Mouse (Mus musculus) hindbrain, postnatal 0 days (tissue): ENCODE data around the gene Mrgprf. TPM values are rescaled to one million over a fixed set of nuclear protein-coding genes. Genes with fewer than 3 reads are reported as not detected.
A peak's percentile ranks its signal among the peaks of the same experiment; 100 is the strongest.

Experiments
- ATAC-seq: fragments of 200-750 bp; cut with Nextera tagmentation; 2 replicates; pipeline ENCODE4 v1.8.0; 2017; ENCODE audit warnings: mild to moderate bottlenecking, moderate TSS enrichment, moderate library complexity
- DNase-seq: peaks from one replicate; pipeline ENCODE4 v3.0.0-alpha.2; 2015; ENCODE audit warnings: low spot score
- H3K27ac ChIP-seq: fragments of 300-500 bp; sonication (generic); 2 replicates; pipeline ENCODE4 v1.5.1; 2014; ENCODE audit warnings: mild to moderate bottlenecking
- H3K27me3 ChIP-seq: fragments of 300-500 bp; sonication (generic); 2 replicates; pipeline ENCODE4 v1.6.1; 2014; ENCODE audit warnings: low read length, mixed read lengths; ENCODE audit not compliant: insufficient read depth
- H3K36me3 ChIP-seq: fragments of 300-500 bp; sonication (generic); 2 replicates; pipeline ENCODE4 v1.6.1; 2014; ENCODE audit warnings: low read length, mixed read lengths; ENCODE audit not compliant: insufficient read depth
- H3K4me1 ChIP-seq: fragments of 300-500 bp; sonication (generic); 2 replicates; pipeline ENCODE4 v1.6.1; 2014; ENCODE audit warnings: antibody characterized with exemption, low read length, mixed read lengths; ENCODE audit not compliant: insufficient read depth
- H3K4me2 ChIP-seq: fragments of 300-500 bp; sonication (generic); 2 replicates; pipeline ENCODE4 v1.6.1; 2014; ENCODE audit warnings: low read depth, mild to moderate bottlenecking, low read length, moderate library complexity, mixed read lengths
- H3K4me3 ChIP-seq: fragments of 300-500 bp; sonication (generic); 2 replicates; pipeline ENCODE4 v1.5.1; 2014; ENCODE audit warnings: low read length
- H3K9ac ChIP-seq: fragments of 300-500 bp; sonication (generic); replicated peaks from 2 replicates; pipeline ENCODE4 v1.6.1; 2014; ENCODE audit warnings: mild to moderate bottlenecking, low read length, moderate library complexity, mixed read lengths
- H3K9me3 ChIP-seq: fragments of 300-500 bp; sonication (generic); 2 replicates; pipeline ENCODE4 v1.6.1; 2016; ENCODE audit warnings: low read length, mixed read lengths
- CTCF ChIP-seq: IDR thresholded peaks from 2 replicates; pipeline ENCODE4 v1.5.1; 2016; ENCODE audit warnings: antibody characterized with exemption, control low read depth, low read depth
- WGBS: fragments of 180-500 bp; shearing (Covaris S2); extraction: QIAGEN DNeasy Blood & Tissue Kit; methylation state at CpG from one replicate; pipeline ENCODE4 v1.1.7; 2014; 5-methylcytosine and 5-hydroxymethylcytosine counted together
- polyA plus RNA-seq: library from polyadenylated mRNA; unstranded; fragments of >200 nt; fragmentation: Nextera tagmentation; extraction: Ambion mirVana; gene quantifications from 2 replicates; pipeline ENCODE4 v1.2.1, GENCODE M21; 2015
- total RNA-seq: library from RNA; depleted of rRNA; stranded (reverse); fragments of >200 nt; gene quantifications from 2 replicates; pipeline ENCODE4 v1.2.3, GENCODE M21; 2014

Mrgprf gene
- total and polyA plus RNA-seq, 2 experiments from 2014 or later: 4.1 to 7.8 TPM

DNA sequence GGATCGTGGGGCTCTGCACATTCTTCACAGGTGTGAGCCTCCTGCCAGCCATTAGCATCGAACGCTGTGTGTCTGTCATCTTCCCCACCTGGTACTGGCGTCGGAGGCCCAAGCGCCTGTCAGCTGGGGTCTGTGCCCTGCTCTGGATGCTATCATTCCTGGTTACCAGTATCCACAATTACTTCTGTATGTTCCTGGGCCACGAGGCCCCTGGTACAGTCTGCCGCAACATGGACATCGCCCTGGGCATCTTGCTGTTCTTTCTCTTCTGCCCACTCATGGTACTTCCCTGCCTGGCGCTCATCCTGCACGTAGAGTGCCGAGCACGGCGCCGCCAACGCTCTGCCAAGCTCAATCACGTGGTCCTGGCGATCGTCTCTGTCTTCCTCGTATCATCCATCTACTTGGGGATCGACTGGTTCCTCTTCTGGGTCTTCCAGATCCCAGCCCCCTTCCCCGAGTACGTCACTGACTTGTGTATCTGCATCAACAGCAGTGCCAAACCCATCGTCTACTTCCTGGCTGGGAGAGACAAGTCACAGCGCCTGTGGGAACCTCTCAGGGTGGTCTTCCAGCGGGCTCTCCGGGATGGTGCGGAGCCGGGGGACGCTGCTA is 7.5 kb downstream of the Mrgprf start:
- H3K4me1 ChIP-seq: peaks cover 6% of the 10 kb centered on the region; the same call in 1 of the 2 replicates
- 72% methylated on average over 30 of the region's 30 CpGs for WGBS
- no peak overlapping the region for H3K4me3 ChIP-seq
- no peak overlapping the region for H3K27ac ChIP-seq
- H3K9ac ChIP-seq: no peak overlapping the region
- no peaks in the 10 kb centered on the region for H3K27me3 ChIP-seq
- H3K9me3 ChIP-seq: no peaks in the 10 kb centered on the region
- DNase-seq (no peak), ATAC-seq (peak; percentile 51; the same call in 1 of the 2 replicates)
- H3K36me3 ChIP-seq: no peaks in the 10 kb centered on the region
- H3K4me2 ChIP-seq: no peak overlapping the region
- TF ChIP-seq CTCF: no peak

DNA sequence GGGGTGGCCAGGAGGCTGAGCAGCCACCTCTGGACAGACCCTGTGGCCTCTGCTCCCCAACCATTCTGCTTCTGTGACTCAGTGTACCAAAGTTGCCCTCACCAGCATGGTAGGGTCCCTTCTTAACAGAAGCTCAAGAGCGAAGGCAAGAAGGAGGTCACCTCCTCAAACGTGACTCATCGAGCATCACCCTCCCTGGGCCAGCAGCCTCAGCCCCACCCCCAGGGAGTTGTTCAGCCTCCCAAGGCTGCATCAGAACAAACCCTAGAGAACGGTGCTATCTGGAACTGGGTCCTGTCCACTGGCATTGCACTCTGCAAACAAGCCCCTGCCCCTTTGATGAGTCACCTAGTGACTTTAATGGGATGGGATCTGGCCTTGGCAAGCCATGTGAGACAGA is 8.2 kb downstream of the Mrgprf start:
- ATAC-seq (no peak), DNase-seq (no peak)
- TF ChIP-seq CTCF: no peak
- H3K27ac ChIP-seq: no peak overlapping the region
- H3K4me2 ChIP-seq: no peak overlapping the region
- H3K4me1 ChIP-seq: peaks cover 6% of the 10 kb centered on the region; the same call in 1 of the 2 replicates
- H3K27me3 ChIP-seq: no peaks in the 10 kb centered on the region
- no peak overlapping the region for H3K9ac ChIP-seq
- 73% methylated on average over 4 of the region's 4 CpGs for WGBS
- H3K4me3 ChIP-seq: no peak overlapping the region
- no peaks in the 10 kb centered on the region for H3K36me3 ChIP-seq
- H3K9me3 ChIP-seq: no peaks in the 10 kb centered on the region

DNA sequence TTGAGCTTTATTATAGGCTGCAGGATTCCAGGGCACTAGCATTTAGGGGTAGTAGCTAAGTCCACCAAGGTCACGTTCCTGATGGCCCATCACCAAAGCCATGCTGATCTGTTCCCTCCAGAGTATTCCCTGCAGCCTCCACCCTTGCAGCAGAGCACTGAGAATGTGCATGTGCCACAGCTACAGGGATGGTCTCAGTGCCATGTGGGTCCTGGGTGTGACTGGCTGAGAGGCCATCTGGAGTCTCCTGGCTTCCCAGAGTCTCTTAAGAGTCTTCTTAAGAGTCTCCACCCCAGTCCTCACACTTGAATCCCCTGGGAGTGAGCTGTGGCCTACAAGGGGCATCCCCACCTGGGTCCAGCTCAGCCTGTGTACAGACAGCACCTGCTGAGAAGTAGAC is 9.2 kb downstream of the Mrgprf start:
- H3K4me1 ChIP-seq: peaks cover 6% of the 10 kb centered on the region; the same call in 1 of the 2 replicates
- H3K36me3 ChIP-seq: no peaks in the 10 kb centered on the region
- H3K4me2 ChIP-seq: no peak overlapping the region
- ATAC-seq (no peak), DNase-seq (no peak)
- H3K9ac ChIP-seq: no peak overlapping the region
- no peak overlapping the region for H3K4me3 ChIP-seq
- H3K27me3 ChIP-seq: no peaks in the 10 kb centered on the region
- TF ChIP-seq CTCF: no peak
- no peaks in the 10 kb centered on the region for H3K9me3 ChIP-seq
- WGBS: 53% methylated on average over 1 of the region's 1 CpGs
- no peak overlapping the region for H3K27ac ChIP-seq

DNA sequence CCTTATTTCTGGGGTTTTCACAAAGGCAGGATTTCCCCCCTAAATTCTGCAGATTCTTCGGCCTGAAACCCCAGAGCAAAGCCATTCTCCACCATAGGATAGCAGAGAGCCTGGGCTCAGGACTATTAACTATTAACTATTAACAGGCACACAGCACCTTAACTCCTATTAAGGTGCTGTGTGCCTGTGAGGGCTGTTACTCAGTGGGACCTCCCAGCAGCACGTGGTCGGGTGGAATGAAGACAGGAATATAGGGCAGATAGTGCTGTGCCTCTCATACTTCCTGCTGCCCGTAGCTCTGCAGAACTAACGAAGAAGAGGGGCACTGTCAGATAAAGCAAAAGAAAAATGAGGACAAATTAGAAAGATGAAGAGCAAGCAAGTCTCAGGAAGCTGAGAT is 9.9 kb downstream of the Mrgprf start:
- Histone ChIP-seq H3K36me3 (no peaks in the 10 kb centered on the region), H3K27me3 (no peaks in the 10 kb centered on the region), H3K9ac (no peak overlapping the region), H3K4me3 (no peak overlapping the region), H3K27ac (no peak overlapping the region), H3K4me2 (no peak overlapping the region), H3K9me3 (no peaks in the 10 kb centered on the region), H3K4me1 (peaks cover 6% of the 10 kb centered on the region; the same call in 1 of the 2 replicates)
- WGBS: 79% methylated on average over 5 of the region's 5 CpGs
- ATAC-seq: no peak
- no peak for TF ChIP-seq CTCF
- no peak for DNase-seq

DNA sequence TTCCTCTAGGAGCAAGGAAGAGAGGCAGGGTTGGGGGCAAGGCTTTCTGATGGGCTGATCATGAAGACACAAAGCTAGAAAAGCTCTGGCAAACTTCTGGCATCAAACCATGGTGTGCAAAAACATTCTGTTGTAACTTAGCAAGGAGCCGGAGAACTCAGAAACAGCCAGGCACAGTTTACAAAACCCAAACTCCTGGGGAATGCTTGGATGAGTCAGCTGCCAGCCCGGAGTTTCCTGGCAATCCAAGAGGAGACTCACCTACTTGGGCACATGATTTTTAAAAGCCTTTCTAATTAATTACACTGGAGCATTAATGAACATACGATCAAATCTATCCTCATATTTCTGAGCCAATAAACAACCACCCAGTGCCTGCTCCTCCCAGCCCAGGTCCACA is 11.5 kb downstream of the Mrgprf start:
- H3K27ac ChIP-seq: no peak overlapping the region
- no peak overlapping the region for H3K4me2 ChIP-seq
- no peaks in the 10 kb centered on the region for H3K36me3 ChIP-seq
- DNase-seq (no peak), ATAC-seq (no peak)
- 70% methylated on average over 3 of the region's 3 CpGs for WGBS
- H3K4me3 ChIP-seq: no peak overlapping the region
- no peak for TF ChIP-seq CTCF
- H3K9me3 ChIP-seq: no peaks in the 10 kb centered on the region
- H3K9ac ChIP-seq: no peak overlapping the region
- peaks cover 6% of the 10 kb centered on the region; the same call in 1 of the 2 replicates for H3K4me1 ChIP-seq
- H3K27me3 ChIP-seq: no peaks in the 10 kb centered on the region

DNA sequence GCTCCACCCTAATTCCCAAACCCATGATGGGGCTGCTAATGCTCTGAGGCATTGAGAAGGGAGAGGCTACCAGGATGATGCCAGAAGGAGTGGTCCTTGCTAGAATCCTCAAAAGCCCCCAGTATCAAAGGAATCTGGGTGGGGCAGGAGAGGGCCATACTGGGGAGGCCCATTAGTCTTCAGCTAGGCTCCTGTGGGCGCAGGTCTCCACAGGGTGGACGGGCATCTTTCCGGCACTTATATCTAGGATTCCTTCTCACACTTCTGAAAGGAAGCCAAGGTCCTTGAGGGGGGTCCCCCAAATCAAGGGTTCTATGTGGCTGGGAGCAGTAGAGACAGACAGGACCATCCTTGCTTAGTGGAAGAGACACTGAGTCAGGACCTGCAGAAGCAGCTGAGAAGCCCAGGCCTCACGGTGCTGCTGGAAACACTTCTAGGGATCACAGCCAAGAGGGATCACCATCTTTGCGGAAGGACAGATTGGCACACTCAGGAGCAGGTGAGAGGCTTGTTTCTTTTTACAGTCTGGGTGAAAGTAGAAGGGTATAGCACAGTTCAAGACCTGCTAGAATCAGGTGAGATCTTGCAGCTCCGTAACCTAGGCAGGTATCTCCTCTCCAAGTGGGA is 14.3 kb downstream of the Mrgprf start, which contains the start of gene Mrgprd:
TSS of gene Mrgprd (plus strand) at position 51 of the 627 bp plus-strand sequence.
- ATAC-seq (no peak), DNase-seq (no peak)
- Histone ChIP-seq H3K27ac (no peak within 1 kb of the TSS), H3K4me2 (no peak within 1 kb of the TSS), H3K4me3 (no peak within 1 kb of the TSS), H3K9me3 (no peaks in the 10 kb centered on the region), H3K27me3 (no peaks in the 10 kb centered on the region), H3K36me3 (no peaks in the 10 kb centered on the region), H3K4me1 (peaks cover 2% of the 10 kb centered on the region; the same call in 1 of the 2 replicates), H3K9ac (no peak within 1 kb of the TSS)
- WGBS: 83% methylated on average over 6 of the region's 6 CpGs
- no peak for TF ChIP-seq CTCF

DNA sequence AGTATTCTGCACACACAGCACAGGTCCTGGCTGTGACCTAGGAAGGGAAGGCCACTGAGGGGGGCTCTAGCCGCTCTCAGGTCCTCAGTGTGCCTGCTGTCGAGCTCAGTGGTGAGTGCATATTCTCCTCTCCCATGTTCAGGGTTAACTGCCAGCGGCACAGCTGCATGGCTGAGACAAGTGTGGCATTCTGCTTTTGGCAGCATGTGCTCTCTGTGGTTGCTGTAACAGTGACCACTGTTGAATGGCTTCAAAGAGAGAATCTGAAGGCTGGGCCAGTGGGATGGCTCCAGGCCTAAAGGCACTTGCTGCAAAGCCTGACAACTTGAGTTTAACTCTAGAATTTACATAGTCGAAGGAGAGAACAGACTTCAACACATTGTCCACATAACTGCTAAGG is 16.9 kb downstream of the Mrgprf start:
- peak; percentile 47 for DNase-seq
- 45% methylated on average over 4 of the region's 4 CpGs for WGBS
- Histone ChIP-seq H3K4me2 (no peak overlapping the region), H3K9ac (no peak overlapping the region), H3K4me1 (no peaks in the 10 kb centered on the region), H3K4me3 (no peak overlapping the region), H3K9me3 (no peaks in the 10 kb centered on the region), H3K27ac (no peak overlapping the region), H3K27me3 (no peaks in the 10 kb centered on the region), H3K36me3 (no peaks in the 10 kb centered on the region)
- ATAC-seq: peak; percentile 74; the same call in 1 of the 2 replicates
- no peak for TF ChIP-seq CTCF
